Mouse (Mus musculus) brain, adult 2 months (tissue): ENCODE measurements around the gene Cers1.

ENCODE experiments used
- DNase-seq: peaks from one replicate; pipeline ENCODE4 v3.0.0; 2011; ENCODE audit warnings: low read depth, low spot score

The Cers1 gene

GRCm38 (mm10) chr8:70316511-70317504 is 1.2 kb downstream of the Cers1 start:
- DNase-seq, result peak; percentile 97

- no peak for DNase-seq
These were observed 2.3 kb downstream of the Cers1 start for GRCm38 (mm10) chr8:70317872-70318271.

- no peak for DNase-seq
These were observed 8.1 kb downstream of the Cers1 start for GRCm38 (mm10) chr8:70323716-70324115.

GRCm38 (mm10) chr8:70327512-70327911 is 11.9 kb downstream of the Cers1 start:
- DNase-seq, result peak; percentile 39

- DNase-seq, result peak; percentile 51
These were observed 13.7 kb downstream of the Cers1 start, which contains the start of gene Gdf1 for GRCm38 (mm10) chr8:70329124-70329834. Gdf1 (plus strand) TSS chr8:70329817.

- DNase-seq, result no peak
These were observed 14.5 kb downstream of the Cers1 start for GRCm38 (mm10) chr8:70329835-70330740.

- DNase-seq, result peak; percentile 84
These were observed 15.3 kb downstream of the Cers1 start for GRCm38 (mm10) chr8:70330741-70331364.

- peak; percentile 24 for DNase-seq
These were observed 16.0 kb downstream of the Cers1 start for GRCm38 (mm10) chr8:70331526-70331925.

GRCm38 (mm10) chr8:70332070-70332877 is 16.7 kb downstream of the Cers1 start:
- peak; percentile 89 for DNase-seq

GRCm38 (mm10) chr8:70332878-70333202 is 17.3 kb downstream of the Cers1 start:
- DNase-seq, result no peak

- no peak for DNase-seq
These were observed 23.4 kb downstream of the Cers1 start for GRCm38 (mm10) chr8:70338931-70339330.

GRCm38 (mm10) chr8:70340659-70341058 is 25.1 kb downstream of the Cers1 start:
- DNase-seq, result peak; percentile 75

GRCm38 (mm10) chr8:70342007-70342406 is 26.4 kb downstream of the Cers1 start:
- peak; percentile 81 for DNase-seq

GRCm38 (mm10) chr8:70343076-70343475 is 27.5 kb downstream of the Cers1 start:
- no peak for DNase-seq

- peak; percentile 74 for DNase-seq
These were observed 28.1 kb downstream of the Cers1 start for GRCm38 (mm10) chr8:70343696-70344095.

GRCm38 (mm10) chr8:70344279-70344678 is 28.7 kb downstream of the Cers1 start:
- DNase-seq, result no peak

GRCm38 (mm10) chr8:70347443-70347842 is 31.9 kb downstream of the Cers1 start:
- DNase-seq, result no peak

GRCm38 (mm10) chr8:70347860-70348420 is 32.4 kb downstream of the Cers1 start:
- DNase-seq, result peak; percentile 31

GRCm38 (mm10) chr8:70351035-70351999 is 35.7 kb downstream of the Cers1 start:
- peak; percentile 85 for DNase-seq
